Mouse (Mus musculus): ENCODE data around the gene Atp23. TPM values are rescaled to one million over a fixed set of nuclear protein-coding genes. Genes with fewer than 3 reads are reported as not detected.
A peak's percentile ranks its signal among the peaks of the same experiment; 100 is the strongest.

Atp23 gene
- total RNA-seq (2017) = 7.9 and 16.9 TPM in 2 replicates

- ATAC-seq (replicated peaks in 1 of 2; ENCODE audit: insufficient read depth in 1 of 2, low FRiP score in 2 of 2, low TSS enrichment in 1 of 2, low read depth in 1 of 2, poor library complexity in 2 of 2, severe bottlenecking in 2 of 2) = peak; percentile 65 to 74
Measured at GRCm38 (mm10) chr10:126900821-126901487, at the start of gene Atp23. Atp23 (minus strand) TSS chr10:126901355.

- no peak for ATAC-seq (replicated peaks in 1 of 2; ENCODE audit: insufficient read depth in 1 of 2, low FRiP score in 2 of 2, low TSS enrichment in 1 of 2, low read depth in 1 of 2, poor library complexity in 2 of 2, severe bottlenecking in 2 of 2)
Measured at GRCm38 (mm10) chr10:126950572-126950971, 49.4 kb upstream of the Atp23 start.

- no peak for ATAC-seq (replicated peaks in 1 of 2; ENCODE audit: insufficient read depth in 1 of 2, low FRiP score in 2 of 2, low TSS enrichment in 1 of 2, low read depth in 1 of 2, poor library complexity in 2 of 2, severe bottlenecking in 2 of 2)
Measured at GRCm38 (mm10) chr10:126949824-126950223, 48.7 kb upstream of the Atp23 start.

- ATAC-seq (replicated peaks in 1 of 2; ENCODE audit: insufficient read depth in 1 of 2, low FRiP score in 2 of 2, low TSS enrichment in 1 of 2, low read depth in 1 of 2, poor library complexity in 2 of 2, severe bottlenecking in 2 of 2) = no peak
Measured at GRCm38 (mm10) chr10:126945531-126945930, 44.4 kb upstream of the Atp23 start.

- no peak for ATAC-seq (replicated peaks in 1 of 2; ENCODE audit: insufficient read depth in 1 of 2, low FRiP score in 2 of 2, low TSS enrichment in 1 of 2, low read depth in 1 of 2, poor library complexity in 2 of 2, severe bottlenecking in 2 of 2)
Measured at GRCm38 (mm10) chr10:126940949-126941348, 39.8 kb upstream of the Atp23 start.

GRCm38 (mm10) chr10:126935556-126936381 is 34.6 kb upstream of the Atp23 start:
- ATAC-seq (replicated peaks in 1 of 2; ENCODE audit: insufficient read depth in 1 of 2, low FRiP score in 2 of 2, low TSS enrichment in 1 of 2, low read depth in 1 of 2, poor library complexity in 2 of 2, severe bottlenecking in 2 of 2) = peak in 1 of 2 experiments; percentile 35; a peak in 2 of 4 replicates

- no peak for ATAC-seq (replicated peaks in 1 of 2; ENCODE audit: insufficient read depth in 1 of 2, low FRiP score in 2 of 2, low TSS enrichment in 1 of 2, low read depth in 1 of 2, poor library complexity in 2 of 2, severe bottlenecking in 2 of 2)
Measured at GRCm38 (mm10) chr10:126935121-126935520, 34.0 kb upstream of the Atp23 start.

GRCm38 (mm10) chr10:126934561-126934960 is 33.4 kb upstream of the Atp23 start:
- no peak for ATAC-seq (replicated peaks in 1 of 2; ENCODE audit: insufficient read depth in 1 of 2, low FRiP score in 2 of 2, low TSS enrichment in 1 of 2, low read depth in 1 of 2, poor library complexity in 2 of 2, severe bottlenecking in 2 of 2)

GRCm38 (mm10) chr10:126931760-126932139 is 30.6 kb upstream of the Atp23 start:
- no peak for ATAC-seq (replicated peaks in 1 of 2; ENCODE audit: insufficient read depth in 1 of 2, low FRiP score in 2 of 2, low TSS enrichment in 1 of 2, low read depth in 1 of 2, poor library complexity in 2 of 2, severe bottlenecking in 2 of 2)

GRCm38 (mm10) chr10:126931123-126931759 is 30.1 kb upstream of the Atp23 start:
- no peak for ATAC-seq (replicated peaks in 1 of 2; ENCODE audit: insufficient read depth in 1 of 2, low FRiP score in 2 of 2, low TSS enrichment in 1 of 2, low read depth in 1 of 2, poor library complexity in 2 of 2, severe bottlenecking in 2 of 2)

- ATAC-seq (replicated peaks in 1 of 2; ENCODE audit: insufficient read depth in 1 of 2, low FRiP score in 2 of 2, low TSS enrichment in 1 of 2, low read depth in 1 of 2, poor library complexity in 2 of 2, severe bottlenecking in 2 of 2) = no peak; a peak in 1 of 4 replicates
Measured at GRCm38 (mm10) chr10:126930270-126931121, 29.3 kb upstream of the Atp23 start.

GRCm38 (mm10) chr10:126929543-126929942 is 28.4 kb upstream of the Atp23 start:
- ATAC-seq (replicated peaks in 1 of 2; ENCODE audit: insufficient read depth in 1 of 2, low FRiP score in 2 of 2, low TSS enrichment in 1 of 2, low read depth in 1 of 2, poor library complexity in 2 of 2, severe bottlenecking in 2 of 2) = no peak

- no peak for ATAC-seq (replicated peaks in 1 of 2; ENCODE audit: insufficient read depth in 1 of 2, low FRiP score in 2 of 2, low TSS enrichment in 1 of 2, low read depth in 1 of 2, poor library complexity in 2 of 2, severe bottlenecking in 2 of 2)
Measured at GRCm38 (mm10) chr10:126928819-126929206, 27.7 kb upstream of the Atp23 start.

GRCm38 (mm10) chr10:126928011-126928818 is 27.1 kb upstream of the Atp23 start:
- ATAC-seq (replicated peaks in 1 of 2; ENCODE audit: insufficient read depth in 1 of 2, low FRiP score in 2 of 2, low TSS enrichment in 1 of 2, low read depth in 1 of 2, poor library complexity in 2 of 2, severe bottlenecking in 2 of 2) = peak in 1 of 2 experiments; percentile 47; a peak in 2 of 4 replicates

- no peak for ATAC-seq (replicated peaks in 1 of 2; ENCODE audit: insufficient read depth in 1 of 2, low FRiP score in 2 of 2, low TSS enrichment in 1 of 2, low read depth in 1 of 2, poor library complexity in 2 of 2, severe bottlenecking in 2 of 2)
Measured at GRCm38 (mm10) chr10:126927101-126927961, 26.2 kb upstream of the Atp23 start.

GRCm38 (mm10) chr10:126925391-126925790 is 24.2 kb upstream of the Atp23 start:
- ATAC-seq (replicated peaks in 1 of 2; ENCODE audit: insufficient read depth in 1 of 2, low FRiP score in 2 of 2, low TSS enrichment in 1 of 2, low read depth in 1 of 2, poor library complexity in 2 of 2, severe bottlenecking in 2 of 2) = no peak
